Mouse (Mus musculus) spleen, adult 12 weeks (tissue): Measurements from ENCODE around the gene Olfr12.

Experiments used
- DNase-seq: peaks from one replicate; pipeline ENCODE4 v3.0.0; 2022; ENCODE audit warnings: low spot score

The Olfr12 gene

GRCm38 (mm10) chr1:92641514-92642272 is 24.1 kb downstream of the Olfr12 start, which contains the start of gene Cops9:
Gene Cops9 (minus strand): TSS chr1:92641985.
- peak; percentile 76 for DNase-seq

- no peak for DNase-seq
Observed at GRCm38 (mm10) chr1:92643691-92644090, 26.1 kb downstream of the Olfr12 start.

- DNase-seq = no peak
Observed at GRCm38 (mm10) chr1:92644916-92645315, 27.3 kb downstream of the Olfr12 start.

- DNase-seq = no peak
Observed at GRCm38 (mm10) chr1:92646111-92646510, 28.5 kb downstream of the Olfr12 start.

GRCm38 (mm10) chr1:92646601-92647000 is 29.0 kb downstream of the Olfr12 start:
- DNase-seq = no peak

- DNase-seq = no peak
Observed at GRCm38 (mm10) chr1:92647026-92647425, 29.4 kb downstream of the Olfr12 start.

GRCm38 (mm10) chr1:92647752-92648151 is 30.2 kb downstream of the Olfr12 start:
- DNase-seq = peak; percentile 54

GRCm38 (mm10) chr1:92648197-92648596 is 30.6 kb downstream of the Olfr12 start:
- DNase-seq = no peak

GRCm38 (mm10) chr1:92648673-92649072 is 31.1 kb downstream of the Olfr12 start, which contains the start of gene Otos:
Gene Otos (minus strand): TSS chr1:92648841.
- DNase-seq = peak; percentile 13

- no peak for DNase-seq
Observed at GRCm38 (mm10) chr1:92651467-92651866, 33.9 kb downstream of the Olfr12 start.

GRCm38 (mm10) chr1:92653179-92653578 is 35.6 kb downstream of the Olfr12 start:
- DNase-seq = no peak

GRCm38 (mm10) chr1:92654676-92655075 is 37.1 kb downstream of the Olfr12 start:
- DNase-seq = no peak

- DNase-seq = no peak
Observed at GRCm38 (mm10) chr1:92657025-92657820, 39.6 kb downstream of the Olfr12 start.

GRCm38 (mm10) chr1:92659392-92659791 is 41.8 kb downstream of the Olfr12 start:
- DNase-seq = no peak

GRCm38 (mm10) chr1:92667106-92667505 is 49.5 kb downstream of the Olfr12 start:
- no peak for DNase-seq

GRCm38 (mm10) chr1:92669430-92669829 is 51.8 kb downstream of the Olfr12 start:
- DNase-seq = no peak

GRCm38 (mm10) chr1:92671326-92671725 is 53.7 kb downstream of the Olfr12 start:
- no peak for DNase-seq
